Mouse (Mus musculus) liver, embryonic 16.5 days (tissue): ENCODE results near the gene 4930455H04Rik. TPM values are rescaled to one million over a fixed set of nuclear protein-coding genes. Genes with fewer than 3 reads are reported as not detected.
A peak's percentile ranks its signal among the peaks of the same experiment; 100 is the strongest.

ENCODE experiments used
- ATAC-seq: fragments of 200-750 bp; cut with Nextera tagmentation; 2 replicates; pipeline ENCODE4 v1.8.0; 2017; ENCODE audit warnings: low read depth, mild to moderate bottlenecking, moderate number of reproducible peaks, moderate library complexity
- H3K27ac ChIP-seq: fragments of 300-500 bp; sonication (generic); 2 replicates; pipeline ENCODE4 v1.5.1; 2014; ENCODE audit warnings: mild to moderate bottlenecking, low read length
- H3K27me3 ChIP-seq: fragments of 300-500 bp; sonication (generic); 2 replicates; pipeline ENCODE4 v1.6.1; 2014; ENCODE audit warnings: low read depth, low read length, mixed read lengths; ENCODE audit not compliant: control insufficient read depth, insufficient read depth
- H3K36me3 ChIP-seq: fragments of 300-500 bp; sonication (generic); 2 replicates; pipeline ENCODE4 v1.6.1; 2014; ENCODE audit warnings: mild to moderate bottlenecking; ENCODE audit not compliant: control insufficient read depth, insufficient read depth
- H3K4me1 ChIP-seq: fragments of 300-500 bp; sonication (generic); 2 replicates; pipeline ENCODE4 v1.6.1; 2014; ENCODE audit warnings: low read depth, low read length, mixed read lengths; ENCODE audit not compliant: control insufficient read depth
- H3K4me2 ChIP-seq: fragments of 300-500 bp; sonication (generic); 2 replicates; pipeline ENCODE4 v1.6.1; 2014; ENCODE audit warnings: low read depth, low read length, mixed read lengths
- H3K4me3 ChIP-seq: fragments of 300-500 bp; sonication (generic); 2 replicates; pipeline ENCODE4 v1.5.1; 2014; ENCODE audit warnings: low read depth, mild to moderate bottlenecking, low read length
- H3K9ac ChIP-seq: fragments of 300-500 bp; sonication (generic); 2 replicates; pipeline ENCODE4 v1.6.1; 2014; ENCODE audit warnings: low read depth, low read length
- H3K9me3 ChIP-seq: fragments of 300-500 bp; sonication (generic); replicated peaks from 2 replicates; pipeline ENCODE4 v1.6.1; 2016; ENCODE audit warnings: low read length; ENCODE audit not compliant: control insufficient read depth
- WGBS: fragments of 180-500 bp; shearing (Covaris S2); extraction: QIAGEN DNeasy Blood & Tissue Kit; methylation state at CpG from one replicate; pipeline ENCODE4 v1.1.7; 2014; ENCODE audit not compliant: insufficient replicate concordance; 5-methylcytosine and 5-hydroxymethylcytosine counted together
- polyA plus RNA-seq: library from polyadenylated mRNA; unstranded; fragments of >200 nt; fragmentation: Nextera tagmentation; extraction: Ambion mirVana; gene quantifications from 2 replicates; pipeline ENCODE4 v1.2.1, GENCODE M21; 2015

Gene 4930455H04Rik
- polyA plus RNA-seq, result not detected in 2 replicates

DNA sequence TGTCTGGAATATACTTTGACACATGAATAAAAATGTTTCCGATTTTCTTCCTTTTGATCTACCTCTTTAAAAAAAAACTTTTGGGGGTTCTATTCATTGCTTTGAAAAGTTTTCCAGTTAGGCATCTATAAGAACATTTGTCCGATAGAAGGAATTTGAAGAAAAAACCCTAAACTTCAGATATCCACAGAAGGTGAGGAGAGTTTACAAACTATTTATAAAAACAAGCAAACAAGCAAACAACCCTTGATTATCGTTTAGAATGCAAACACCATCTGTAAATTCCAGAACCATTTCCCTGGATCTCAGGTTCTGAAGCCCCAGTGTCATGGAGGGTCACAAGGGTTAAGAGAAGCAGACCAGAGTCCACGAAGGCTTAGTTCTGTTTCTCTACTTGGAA lies at the start of gene 4930455H04Rik:
Gene 4930455H04Rik, plus strand, starts transcription at position 301 of the 400 bp plus-strand sequence.
- 50% methylated on average over 4 of the region's 4 CpGs for WGBS
- Histone ChIP-seq H3K9me3 (no peaks in the 10 kb centered on the region), H3K4me2 (peak within 1 kb of the TSS; percentile 34; the same call in 1 of the 2 replicates), H3K36me3 (no peaks in the 10 kb centered on the region), H3K4me3 (peak within 1 kb of the TSS; percentile 46), H3K4me1 (no peaks in the 10 kb centered on the region), H3K27me3 (no peaks in the 10 kb centered on the region), H3K9ac (peak within 1 kb of the TSS; percentile 29; the same call in 1 of the 2 replicates), H3K27ac (no peak within 1 kb of the TSS)
- no peak for ATAC-seq

DNA sequence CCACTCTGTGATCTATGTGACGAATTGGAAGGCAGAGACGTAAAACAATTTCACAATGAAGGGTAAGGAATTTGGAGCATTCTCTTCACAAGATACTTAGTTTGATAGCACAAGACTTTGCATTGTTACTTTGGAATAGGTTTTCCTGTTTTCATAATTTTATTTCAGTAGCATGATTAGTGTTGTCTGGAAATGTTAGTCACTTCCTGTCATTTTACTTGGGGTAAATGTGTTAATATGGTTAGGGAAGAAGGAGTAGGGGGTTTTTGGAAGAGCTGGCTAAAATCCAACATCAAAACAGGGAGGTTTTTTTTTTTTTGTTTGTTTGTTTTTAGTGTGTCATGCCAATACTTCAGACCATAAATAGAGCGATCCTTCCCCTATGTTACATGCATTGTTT lies 46.5 kb upstream of the 4930455H04Rik start:
- H3K4me2 ChIP-seq, result no peak overlapping the region
- no peaks in the 10 kb centered on the region for H3K4me1 ChIP-seq
- H3K4me3 ChIP-seq, result no peak overlapping the region
- H3K27me3 ChIP-seq, result no peaks in the 10 kb centered on the region
- no peaks in the 10 kb centered on the region for H3K9me3 ChIP-seq
- H3K9ac ChIP-seq, result no peak overlapping the region
- no peak overlapping the region for H3K27ac ChIP-seq
- 59% methylated on average over 3 of the region's 3 CpGs for WGBS
- H3K36me3 ChIP-seq, result no peaks in the 10 kb centered on the region
- ATAC-seq, result no peak

DNA sequence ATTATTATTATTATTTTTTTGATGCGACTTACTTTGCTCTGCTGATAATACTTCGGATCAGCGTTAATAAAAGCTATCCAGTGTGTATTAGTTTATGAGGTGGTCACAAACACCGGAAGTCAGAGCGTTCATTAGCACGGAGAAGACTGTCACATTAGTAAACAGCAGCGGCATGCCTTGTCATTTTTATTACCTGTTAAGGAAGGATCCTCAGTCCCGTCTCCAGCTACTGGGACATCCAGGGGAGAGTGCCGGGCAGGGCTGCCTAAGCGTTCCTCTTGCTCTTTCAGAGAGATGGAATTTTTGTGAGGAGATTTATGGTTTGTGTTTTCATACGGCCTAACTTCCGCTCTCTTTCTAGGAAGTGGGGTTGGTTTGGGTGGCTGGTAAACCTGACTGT lies 45.0 kb upstream of the 4930455H04Rik start:
- no peak overlapping the region for H3K9ac ChIP-seq
- no peak overlapping the region for H3K4me3 ChIP-seq
- no peaks in the 10 kb centered on the region for H3K4me1 ChIP-seq
- no peak overlapping the region for H3K4me2 ChIP-seq
- ATAC-seq, result no peak
- no peaks in the 10 kb centered on the region for H3K36me3 ChIP-seq
- H3K27me3 ChIP-seq, result no peaks in the 10 kb centered on the region
- WGBS, result 64% methylated on average over 12 of the region's 12 CpGs
- H3K9me3 ChIP-seq, result no peaks in the 10 kb centered on the region
- H3K27ac ChIP-seq, result no peak overlapping the region

DNA sequence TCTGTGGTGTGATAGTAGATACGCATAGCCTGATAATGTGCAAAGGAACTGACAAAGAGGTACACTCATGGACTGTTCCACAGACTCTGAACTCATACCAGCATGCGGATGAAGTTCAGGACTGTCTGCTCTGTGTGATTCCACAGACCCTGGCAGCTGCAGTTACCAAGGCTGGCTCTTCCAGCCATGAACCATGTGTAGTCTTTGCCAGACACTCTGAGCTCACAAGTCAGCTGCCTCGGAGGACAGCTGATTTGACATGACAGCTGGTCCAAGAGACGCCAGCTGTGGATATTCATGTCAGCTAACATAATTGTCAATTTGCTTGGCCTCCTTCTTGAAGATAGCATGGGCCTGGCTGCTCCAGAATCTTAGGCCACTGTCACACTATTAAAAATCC lies 39.1 kb upstream of the 4930455H04Rik start:
- no peaks in the 10 kb centered on the region for H3K36me3 ChIP-seq
- WGBS, result 66% methylated on average over 4 of the region's 4 CpGs
- H3K4me1 ChIP-seq, result no peaks in the 10 kb centered on the region
- H3K27ac ChIP-seq, result no peak overlapping the region
- no peak overlapping the region for H3K4me3 ChIP-seq
- no peaks in the 10 kb centered on the region for H3K27me3 ChIP-seq
- no peak for ATAC-seq
- H3K4me2 ChIP-seq, result no peak overlapping the region
- no peaks in the 10 kb centered on the region for H3K9me3 ChIP-seq
- H3K9ac ChIP-seq, result no peak overlapping the region

DNA sequence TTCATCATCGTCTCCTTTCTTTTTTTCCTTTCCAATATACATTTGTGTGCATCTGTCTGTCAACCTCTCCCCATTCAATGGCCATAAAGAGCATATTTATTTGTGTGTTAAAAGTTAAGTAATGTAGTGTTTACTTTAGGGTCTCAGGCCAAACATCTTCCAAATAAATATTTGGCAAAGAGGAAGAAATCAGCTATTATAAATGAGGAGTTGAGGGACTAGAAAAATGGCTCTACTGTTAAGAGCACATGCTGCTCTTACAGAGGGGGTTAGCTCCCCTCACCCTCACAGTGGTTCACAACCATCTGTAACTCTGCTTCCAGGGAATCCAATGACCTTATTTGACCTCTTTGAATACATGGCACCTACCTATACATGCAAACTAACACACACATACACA lies 34.9 kb upstream of the 4930455H04Rik start:
- Histone ChIP-seq H3K27ac (no peak overlapping the region), H3K4me1 (no peaks in the 10 kb centered on the region), H3K36me3 (no peaks in the 10 kb centered on the region), H3K9me3 (no peaks in the 10 kb centered on the region), H3K4me3 (no peak overlapping the region), H3K27me3 (no peaks in the 10 kb centered on the region), H3K9ac (no peak overlapping the region), H3K4me2 (no peak overlapping the region)
- ATAC-seq, result no peak
- 52% methylated on average over 1 of the region's 1 CpGs for WGBS

DNA sequence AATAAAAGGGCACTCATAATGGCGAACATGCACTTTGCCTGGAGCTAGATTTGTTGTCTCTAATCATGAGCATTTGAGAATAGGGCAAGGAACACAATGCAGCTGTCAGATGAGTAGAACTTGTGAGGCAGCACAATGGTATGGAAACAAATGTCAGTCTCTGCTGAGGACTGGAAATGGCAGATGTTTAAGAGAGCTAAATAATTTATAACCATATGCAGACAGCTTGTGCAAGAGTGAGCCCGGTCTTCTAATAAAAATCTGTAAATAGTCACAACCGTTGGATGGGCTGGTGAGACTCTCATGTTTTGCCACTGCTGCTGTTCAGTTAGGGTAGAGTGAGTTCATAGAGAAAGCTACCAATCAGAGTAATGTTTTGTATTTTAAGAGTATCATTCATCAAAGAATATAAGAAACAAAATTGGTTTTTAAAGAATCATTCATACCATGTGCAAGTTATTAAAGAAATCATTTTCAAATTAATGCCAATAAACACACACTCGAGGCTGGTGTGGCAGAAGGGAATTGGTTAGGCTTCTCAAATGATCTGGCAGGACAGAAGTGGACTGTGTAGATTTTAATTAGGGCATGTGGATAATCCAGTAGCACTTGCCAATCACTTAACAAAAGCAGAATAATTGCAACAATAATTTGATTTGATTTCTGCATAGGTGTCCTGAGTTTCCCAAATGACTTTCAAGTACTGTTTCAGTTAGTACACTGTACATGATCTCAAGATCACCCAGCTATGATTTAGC lies 31.0 kb upstream of the 4930455H04Rik start:
- no peaks in the 10 kb centered on the region for H3K9me3 ChIP-seq
- no peak for ATAC-seq
- H3K4me2 ChIP-seq, result no peak overlapping the region
- H3K9ac ChIP-seq, result no peak overlapping the region
- 54% methylated on average over 4 of the region's 4 CpGs for WGBS
- H3K4me1 ChIP-seq, result no peaks in the 10 kb centered on the region
- no peaks in the 10 kb centered on the region for H3K27me3 ChIP-seq
- no peak overlapping the region for H3K4me3 ChIP-seq
- no peaks in the 10 kb centered on the region for H3K36me3 ChIP-seq
- no peak overlapping the region for H3K27ac ChIP-seq

DNA sequence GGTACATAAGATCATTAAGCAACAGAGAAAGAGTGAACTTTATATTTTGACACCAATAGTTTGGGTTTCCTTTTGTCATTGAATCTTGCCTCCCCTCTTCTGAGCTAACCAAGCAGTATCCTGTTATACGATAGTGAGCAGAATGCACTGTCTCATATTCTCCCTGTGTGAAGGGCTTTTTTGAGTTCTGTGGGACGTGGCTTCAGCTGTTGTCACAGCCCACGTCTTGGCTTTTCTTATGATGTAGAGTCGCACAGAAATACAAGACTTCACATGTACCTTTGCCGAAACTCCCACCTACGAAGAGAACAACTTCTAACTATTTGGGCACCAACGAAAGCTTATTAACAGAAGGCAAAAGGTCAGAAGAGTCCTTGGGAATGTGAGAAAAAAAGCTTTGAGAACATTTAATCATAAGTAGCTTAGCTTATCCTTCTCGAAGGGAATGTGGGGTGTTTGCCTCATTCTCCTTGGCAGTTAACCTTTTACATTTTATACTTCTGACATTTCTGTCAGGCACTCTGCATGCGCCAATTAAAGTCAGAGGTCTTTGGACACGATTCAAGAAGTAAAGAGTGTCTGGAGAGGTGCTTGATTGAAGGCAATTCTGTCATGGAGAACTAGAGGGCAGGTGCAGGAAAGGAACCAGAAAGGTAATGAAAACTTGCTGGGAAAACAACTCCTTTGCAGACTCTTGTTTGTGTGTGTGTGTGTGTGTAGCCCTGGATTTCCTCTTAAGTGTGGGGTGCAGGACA lies 27.1 kb upstream of the 4930455H04Rik start:
- no peaks in the 10 kb centered on the region for H3K4me1 ChIP-seq
- WGBS, result 59% methylated on average over 10 of the region's 10 CpGs
- H3K4me3 ChIP-seq, result no peak overlapping the region
- no peak overlapping the region for H3K27ac ChIP-seq
- no peaks in the 10 kb centered on the region for H3K9me3 ChIP-seq
- ATAC-seq, result no peak
- no peak overlapping the region for H3K4me2 ChIP-seq
- H3K9ac ChIP-seq, result no peak overlapping the region
- no peaks in the 10 kb centered on the region for H3K36me3 ChIP-seq
- no peaks in the 10 kb centered on the region for H3K27me3 ChIP-seq

DNA sequence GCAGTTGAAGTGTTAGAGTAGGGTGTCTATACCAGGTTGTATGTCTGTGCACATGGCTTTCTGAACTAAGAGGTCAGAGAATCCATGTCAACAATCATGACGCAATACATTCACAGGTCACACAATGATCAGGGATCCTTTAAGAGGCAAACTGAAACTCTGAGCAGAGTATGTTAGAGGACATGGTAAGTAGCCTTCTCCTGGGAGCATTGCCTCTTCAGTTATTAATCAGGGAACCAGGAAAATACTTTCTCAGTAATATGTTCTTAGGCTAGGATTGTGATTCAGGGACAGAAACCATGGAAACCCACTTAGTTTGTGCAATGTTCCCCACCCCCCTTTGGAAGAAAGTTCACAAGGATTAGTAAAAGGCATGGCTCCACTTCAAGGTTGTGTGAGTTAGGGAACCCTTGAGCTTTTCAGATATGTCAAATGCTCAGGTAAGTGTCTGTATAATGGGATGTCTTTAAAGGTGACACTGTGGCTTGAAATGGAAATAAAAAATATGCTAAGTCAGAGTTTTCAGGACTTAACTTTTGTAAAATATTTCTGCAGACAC lies 26.4 kb upstream of the 4930455H04Rik start:
- no peak overlapping the region for H3K4me2 ChIP-seq
- ATAC-seq, result 0 out of 2 replicates have a peak, but pooled peaks have one; percentile 21
- no peaks in the 10 kb centered on the region for H3K4me1 ChIP-seq
- no peak overlapping the region for H3K4me3 ChIP-seq
- no peaks in the 10 kb centered on the region for H3K27me3 ChIP-seq
- no peak overlapping the region for H3K9ac ChIP-seq
- H3K9me3 ChIP-seq, result no peaks in the 10 kb centered on the region
- H3K36me3 ChIP-seq, result no peaks in the 10 kb centered on the region
- 71% methylated on average over 1 of the region's 1 CpGs for WGBS
- H3K27ac ChIP-seq, result no peak overlapping the region

DNA sequence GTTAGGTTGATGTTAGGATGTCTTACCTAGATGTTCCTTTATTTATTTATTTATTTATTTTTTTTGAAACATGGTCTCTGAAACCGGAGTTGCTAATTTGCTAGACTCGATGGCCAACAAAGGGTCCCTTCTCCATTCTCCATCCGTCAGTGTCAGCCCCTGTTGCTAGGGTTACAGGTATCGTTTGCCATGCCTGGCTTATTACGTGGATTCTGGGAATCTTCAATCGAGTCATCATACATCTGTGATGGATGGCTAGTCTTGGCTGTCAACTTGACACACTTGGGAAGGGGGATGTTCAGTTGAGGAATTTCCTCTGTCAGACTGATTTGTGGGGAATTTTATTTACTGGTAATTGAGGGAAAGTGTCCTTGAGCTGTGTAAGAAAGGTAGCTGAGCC lies 25.3 kb upstream of the 4930455H04Rik start:
- no peak for ATAC-seq
- no peaks in the 10 kb centered on the region for H3K4me1 ChIP-seq
- no peak overlapping the region for H3K27ac ChIP-seq
- no peaks in the 10 kb centered on the region for H3K27me3 ChIP-seq
- no peak overlapping the region for H3K4me3 ChIP-seq
- H3K4me2 ChIP-seq, result no peak overlapping the region
- no peaks in the 10 kb centered on the region for H3K9me3 ChIP-seq
- H3K36me3 ChIP-seq, result no peaks in the 10 kb centered on the region
- 67% methylated on average over 6 of the region's 6 CpGs for WGBS
- no peak overlapping the region for H3K9ac ChIP-seq
